Mouse (Mus musculus) heart, embryonic 10.5 days (tissue): ENCODE results near the gene C6. TPM values are rescaled to one million over a fixed set of nuclear protein-coding genes. Genes with fewer than 3 reads are reported as not detected.

Experiments used
- DNase-seq: peaks from one replicate; pipeline ENCODE4 v3.0.0-alpha.2; 2017; ENCODE audit warnings: low spot score
- H3K27ac ChIP-seq: fragments of 300-500 bp; sonication (generic); 2 replicates; pipeline ENCODE4 v1.5.1; 2016; ENCODE audit warnings: mild to moderate bottlenecking
- H3K27me3 ChIP-seq: fragments of 300-500 bp; sonication (generic); 2 replicates; pipeline ENCODE4 v1.6.1; 2016; ENCODE audit warnings: mild to moderate bottlenecking; ENCODE audit not compliant: poor library complexity, insufficient read depth, severe bottlenecking
- H3K36me3 ChIP-seq: fragments of 300-500 bp; sonication (generic); 2 replicates; pipeline ENCODE4 v1.6.1; 2016; ENCODE audit warnings: mild to moderate bottlenecking, moderate library complexity
- H3K4me1 ChIP-seq: fragments of 300-500 bp; sonication (generic); 2 replicates; pipeline ENCODE4 v1.6.1; 2016; ENCODE audit warnings: mild to moderate bottlenecking
- H3K4me3 ChIP-seq: fragments of 300-500 bp; sonication (generic); 2 replicates; pipeline ENCODE4 v1.5.1; 2016; ENCODE audit warnings: mild to moderate bottlenecking, moderate library complexity
- H3K9me3 ChIP-seq: fragments of 300-500 bp; sonication (generic); 2 replicates; pipeline ENCODE4 v1.6.1; 2016; ENCODE audit warnings: mild to moderate bottlenecking, moderate library complexity
- WGBS: fragments of 180-500 bp; shearing (Covaris S2); methylation state at CpG from one replicate; pipeline ENCODE4 v1.1.7; 2016; 5-methylcytosine and 5-hydroxymethylcytosine counted together
- polyA plus RNA-seq: library from polyadenylated mRNA; unstranded; fragments of >200 nt; fragmentation: Nextera tagmentation; extraction: Ambion mirVana; gene quantifications from 2 replicates; pipeline ENCODE4 v1.2.1, GENCODE M21; 2016

C6 gene
- polyA plus RNA-seq, result not detected in 2 replicates

- Histone ChIP-seq H3K27me3 (no peaks in the 10 kb centered on the region), H3K4me3 (no peak within 1 kb of the TSS), H3K4me1 (no peaks in the 10 kb centered on the region), H3K36me3 (no peaks in the 10 kb centered on the region), H3K27ac (no peak within 1 kb of the TSS), H3K9me3 (no peaks in the 10 kb centered on the region)
- 85% methylated on average over 9 of the region's 9 CpGs for WGBS
- DNase-seq, result no peak
These were observed at the start of gene C6 for GRCm38 (mm10) chr15:4726830-4727310. Gene C6 (plus strand): TSS chr15:4727175.

- WGBS, result 79% methylated on average over 4 of the region's 4 CpGs
- Histone ChIP-seq H3K36me3 (no peaks in the 10 kb centered on the region), H3K4me3 (no peak overlapping the region), H3K27ac (no peak overlapping the region), H3K4me1 (no peaks in the 10 kb centered on the region), H3K27me3 (no peaks in the 10 kb centered on the region), H3K9me3 (peaks cover 9% of the 10 kb centered on the region)
- no peak for DNase-seq
These were observed 29.4 kb upstream of the C6 start for GRCm38 (mm10) chr15:4697604-4698003.

- no peak overlapping the region for H3K4me3 ChIP-seq
- WGBS, result 93% methylated on average over 1 of the region's 1 CpGs
These were observed 7.2 kb downstream of the C6 start for GRCm38 (mm10) chr15:4734150-4734549.

GRCm38 (mm10) chr15:4734996-4735609 lies 8.1 kb downstream of the C6 start:
- Histone ChIP-seq H3K4me3 (no peak overlapping the region), H3K4me1 (no peaks in the 10 kb centered on the region), H3K27me3 (no peaks in the 10 kb centered on the region), H3K36me3 (no peaks in the 10 kb centered on the region), H3K27ac (no peak overlapping the region), H3K9me3 (no peaks in the 10 kb centered on the region)
- no peak for DNase-seq
- WGBS, result 75% methylated on average over 2 of the region's 2 CpGs

More at GRCm38 (mm10) chr15:4734150-4734549, 7.2 kb downstream of the C6 start:
- Histone ChIP-seq H3K36me3 (no peaks in the 10 kb centered on the region), H3K27ac (no peak overlapping the region), H3K27me3 (no peaks in the 10 kb centered on the region), H3K4me1 (no peaks in the 10 kb centered on the region), H3K9me3 (no peaks in the 10 kb centered on the region)
- no peak for DNase-seq

GRCm38 (mm10) chr15:4747656-4748055 lies 20.7 kb downstream of the C6 start:
- Histone ChIP-seq H3K27me3 (no peaks in the 10 kb centered on the region), H3K4me3 (no peak overlapping the region), H3K27ac (no peak overlapping the region), H3K36me3 (no peaks in the 10 kb centered on the region), H3K4me1 (no peaks in the 10 kb centered on the region), H3K9me3 (no peaks in the 10 kb centered on the region)
- DNase-seq, result no peak
- WGBS, result 81% methylated on average over 3 of the region's 3 CpGs

GRCm38 (mm10) chr15:4790378-4790777 lies 63.4 kb downstream of the C6 start:
- no peaks in the 10 kb centered on the region for H3K36me3 ChIP-seq
- WGBS, result 62% methylated on average over 3 of the region's 3 CpGs
- H3K9me3 ChIP-seq, result no peaks in the 10 kb centered on the region
- no peak overlapping the region for H3K4me3 ChIP-seq
- H3K27me3 ChIP-seq, result no peaks in the 10 kb centered on the region
- H3K27ac ChIP-seq, result no peak overlapping the region
- H3K4me1 ChIP-seq, result no peaks in the 10 kb centered on the region
- DNase-seq, result no peak

GRCm38 (mm10) chr15:4796861-4797260 lies 69.9 kb downstream of the C6 start:
- Histone ChIP-seq H3K9me3 (no peaks in the 10 kb centered on the region), H3K4me1 (no peaks in the 10 kb centered on the region), H3K36me3 (no peaks in the 10 kb centered on the region), H3K4me3 (no peak overlapping the region), H3K27ac (no peak overlapping the region), H3K27me3 (no peaks in the 10 kb centered on the region)
- DNase-seq, result no peak
- 76% methylated on average over 4 of the region's 4 CpGs for WGBS

- Histone ChIP-seq H3K27me3 (no peaks in the 10 kb centered on the region), H3K27ac (no peak overlapping the region), H3K4me1 (no peaks in the 10 kb centered on the region), H3K4me3 (no peak overlapping the region), H3K9me3 (no peaks in the 10 kb centered on the region), H3K36me3 (no peaks in the 10 kb centered on the region)
- DNase-seq, result no peak
- WGBS, result 84% methylated on average over 2 of the region's 2 CpGs
These were observed 77.3 kb downstream of the C6 start for GRCm38 (mm10) chr15:4804256-4804655.

GRCm38 (mm10) chr15:4808131-4808530 lies 81.2 kb downstream of the C6 start:
- Histone ChIP-seq H3K9me3 (no peaks in the 10 kb centered on the region), H3K36me3 (no peaks in the 10 kb centered on the region), H3K27ac (no peak overlapping the region), H3K4me3 (no peak overlapping the region), H3K4me1 (no peaks in the 10 kb centered on the region), H3K27me3 (no peaks in the 10 kb centered on the region)
- 80% methylated on average over 5 of the region's 5 CpGs for WGBS
- DNase-seq, result no peak

- WGBS, result 89% methylated on average over 5 of the region's 5 CpGs
- no peak for DNase-seq
- no peaks in the 10 kb centered on the region for H3K9me3 ChIP-seq
These were observed 88.0 kb downstream of the C6 start for GRCm38 (mm10) chr15:4814976-4815375.

GRCm38 (mm10) chr15:4815711-4816110 lies 88.7 kb downstream of the C6 start:
- H3K4me3 ChIP-seq, result no peak overlapping the region
- DNase-seq, result no peak
- no peaks in the 10 kb centered on the region for H3K4me1 ChIP-seq
- H3K27ac ChIP-seq, result no peak overlapping the region
- WGBS, result 75% methylated on average over 2 of the region's 2 CpGs
- H3K27me3 ChIP-seq, result no peaks in the 10 kb centered on the region
- H3K9me3 ChIP-seq, result no peaks in the 10 kb centered on the region
- no peaks in the 10 kb centered on the region for H3K36me3 ChIP-seq

More at GRCm38 (mm10) chr15:4814976-4815375, 88.0 kb downstream of the C6 start:
- no peaks in the 10 kb centered on the region for H3K4me1 ChIP-seq
- H3K27me3 ChIP-seq, result no peaks in the 10 kb centered on the region
- no peaks in the 10 kb centered on the region for H3K36me3 ChIP-seq
- no peak overlapping the region for H3K4me3 ChIP-seq
- no peak overlapping the region for H3K27ac ChIP-seq

GRCm38 (mm10) chr15:4816752-4817493 lies 89.9 kb downstream of the C6 start:
- 81% methylated on average over 10 of the region's 10 CpGs for WGBS
- H3K4me1 ChIP-seq, result no peaks in the 10 kb centered on the region
- DNase-seq, result no peak
- H3K36me3 ChIP-seq, result no peaks in the 10 kb centered on the region
- H3K4me3 ChIP-seq, result no peak overlapping the region
- no peaks in the 10 kb centered on the region for H3K27me3 ChIP-seq
- H3K27ac ChIP-seq, result no peak overlapping the region
- H3K9me3 ChIP-seq, result no peaks in the 10 kb centered on the region

- Histone ChIP-seq H3K27ac (no peak overlapping the region), H3K36me3 (no peaks in the 10 kb centered on the region), H3K9me3 (no peaks in the 10 kb centered on the region), H3K27me3 (no peaks in the 10 kb centered on the region), H3K4me3 (no peak overlapping the region), H3K4me1 (no peaks in the 10 kb centered on the region)
- DNase-seq, result no peak
- WGBS, result 54% methylated on average over 3 of the region's 3 CpGs
These were observed 91.5 kb downstream of the C6 start for GRCm38 (mm10) chr15:4818437-4818836.
